Mouse (Mus musculus): ENCODE measurements at regions not wholly inside any gene's neighbourhood (a gene's known extent, or its start where the extent isn't known, plus 50 kb on each side); places are given as distances from the start of the nearest gene placed in this dataset.

DNA sequence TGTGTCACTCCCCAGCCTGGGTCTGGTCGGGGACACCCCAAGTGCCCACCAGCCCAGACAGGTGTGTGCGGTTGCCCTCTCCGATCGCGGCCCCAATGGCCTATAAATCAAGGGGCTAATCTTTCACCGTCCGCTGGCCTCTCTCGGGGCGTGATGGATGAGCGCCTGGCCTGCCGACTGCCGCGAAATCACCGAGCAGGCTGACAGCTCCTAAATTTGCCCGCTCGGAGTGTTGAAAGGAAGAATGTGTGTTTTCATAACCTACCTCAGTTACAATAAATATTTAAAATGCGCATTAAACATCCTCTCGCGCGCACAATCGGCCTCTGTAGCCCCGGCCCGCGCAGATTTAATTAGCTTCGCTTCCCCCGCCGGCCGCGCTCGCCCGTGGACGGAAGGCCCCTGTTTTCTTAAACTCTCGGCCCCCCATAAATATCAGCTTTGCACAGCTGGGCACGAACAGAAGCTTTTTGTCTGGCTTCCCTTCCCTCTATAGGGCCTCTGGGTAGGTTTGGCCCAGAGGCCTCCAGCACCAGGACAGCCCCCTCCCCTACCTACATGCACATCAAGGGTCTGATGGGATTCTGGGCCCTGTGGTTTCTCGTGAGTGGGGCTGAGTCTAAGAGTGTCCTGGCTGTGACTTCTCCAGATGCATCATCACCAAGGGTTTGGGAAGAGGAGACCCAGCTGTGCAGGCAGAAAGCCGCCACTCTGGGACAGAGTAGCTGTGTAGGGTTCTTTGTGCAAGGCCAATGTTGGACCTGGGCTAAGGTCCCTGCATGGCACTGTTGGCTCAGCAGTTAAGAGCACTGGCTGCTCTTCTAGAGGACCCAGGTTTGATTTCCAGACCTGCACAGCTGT, 76.2 kb downstream of the Uncx start:
- no peak for TF ChIP-seq GATA1 (IDR thresholded peaks at IDR 0.05; ENCODE audit: borderline replicate concordance, low read length)
- no peak for TF ChIP-seq FLI1 (IDR thresholded peaks at IDR 0.05; ENCODE audit: low read length)
